Mouse (Mus musculus) cortical plate, adult 2 months (tissue): ENCODE measurements around the gene Ift46. TPM values are rescaled to one million over a fixed set of nuclear protein-coding genes. Genes with fewer than 3 reads are reported as not detected.
A peak's percentile ranks its signal among the peaks of the same experiment; 100 is the strongest.

ENCODE experiments used
- H3K27ac ChIP-seq: fragments of 200-500 bp; 2 replicates; pipeline ENCODE4 v1.5.1; 2012; ENCODE audit warnings: low read length, control low read depth, inconsistent platforms; ENCODE audit not compliant: insufficient read depth
- H3K4me1 ChIP-seq: fragments of 200-500 bp; 2 replicates; pipeline ENCODE4 v1.6.1; 2011; ENCODE audit warnings: low read length; ENCODE audit not compliant: control insufficient read depth, insufficient read depth
- H3K4me3 ChIP-seq: fragments of 200-500 bp; 2 replicates; pipeline ENCODE4 v1.5.1; 2011; ENCODE audit warnings: mild to moderate bottlenecking, low read length, control low read depth; ENCODE audit not compliant: insufficient read depth
- CTCF ChIP-seq: fragments of 200-500 bp; IDR thresholded peaks from 2 replicates; pipeline ENCODE4 v1.5.1; 2011; ENCODE audit warnings: mild to moderate bottlenecking, control low read depth, low read length; ENCODE audit not compliant: insufficient read depth; ENCODE audit errors: extremely low read depth
- POLR2A ChIP-seq: fragments of 200-500 bp; IDR thresholded peaks from 2 replicates; pipeline ENCODE4 v1.6.1; 2011; ENCODE audit warnings: mild to moderate bottlenecking, low read length, control low read depth; ENCODE audit not compliant: insufficient read depth; ENCODE audit errors: extremely low read depth
- polyA plus RNA-seq: library from polyadenylated mRNA; depleted of rRNA; stranded (reverse); fragments of >200 nt; gene quantifications from 2 replicates; pipeline ENCODE4 v1.2.3, GENCODE M21; 2012; rRNA removed

The Ift46 gene
- polyA plus RNA-seq, 1 experiment = 91.1 TPM

DNA sequence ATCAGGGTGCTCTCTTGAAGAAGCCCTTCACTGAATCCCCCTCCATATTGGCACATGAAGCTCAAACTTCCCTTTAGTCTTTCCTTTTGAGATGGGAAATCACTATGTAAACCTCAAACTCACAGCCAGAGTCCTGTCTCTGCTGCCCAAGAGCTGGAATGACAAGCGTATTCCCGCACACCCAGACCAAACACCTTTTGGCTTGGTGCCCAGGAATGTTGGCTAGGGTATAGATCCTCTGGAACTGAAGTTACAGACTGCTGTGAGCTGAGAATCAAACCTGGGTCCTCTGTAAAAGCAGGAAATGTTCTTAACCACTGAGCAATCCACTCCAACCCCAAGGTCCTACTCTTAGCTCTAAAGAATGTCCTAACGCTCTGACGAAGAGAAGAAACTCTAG lies 64.6 kb downstream of the Ift46 start:
- no peak overlapping the region for H3K27ac ChIP-seq
- no peak overlapping the region for H3K4me3 ChIP-seq
- TF ChIP-seq CTCF = no peak
- no peak for TF ChIP-seq POLR2A
- H3K4me1 ChIP-seq = peaks cover 6% of the 10 kb centered on the region

DNA sequence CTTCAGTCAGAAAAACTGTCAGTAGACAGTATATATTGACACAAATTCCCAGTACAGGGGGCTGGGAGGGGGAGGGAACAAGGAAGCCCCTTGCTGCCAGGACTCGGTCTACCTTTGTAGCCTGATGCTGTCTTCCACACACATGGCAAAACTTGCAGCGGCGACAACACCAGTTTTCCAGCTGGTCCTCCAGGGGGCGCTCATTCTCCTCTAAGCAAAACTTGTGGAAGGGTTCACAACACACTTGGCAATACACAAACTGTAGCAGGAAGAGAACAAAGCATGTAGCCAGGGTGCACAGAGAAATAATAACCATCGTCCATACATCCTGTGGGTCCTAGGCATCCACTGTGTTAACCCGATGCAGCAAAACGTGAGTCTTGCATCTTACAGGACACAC lies 68.7 kb downstream of the Ift46 start:
- TF ChIP-seq POLR2A (no peak), CTCF (peak; percentile 67)

DNA sequence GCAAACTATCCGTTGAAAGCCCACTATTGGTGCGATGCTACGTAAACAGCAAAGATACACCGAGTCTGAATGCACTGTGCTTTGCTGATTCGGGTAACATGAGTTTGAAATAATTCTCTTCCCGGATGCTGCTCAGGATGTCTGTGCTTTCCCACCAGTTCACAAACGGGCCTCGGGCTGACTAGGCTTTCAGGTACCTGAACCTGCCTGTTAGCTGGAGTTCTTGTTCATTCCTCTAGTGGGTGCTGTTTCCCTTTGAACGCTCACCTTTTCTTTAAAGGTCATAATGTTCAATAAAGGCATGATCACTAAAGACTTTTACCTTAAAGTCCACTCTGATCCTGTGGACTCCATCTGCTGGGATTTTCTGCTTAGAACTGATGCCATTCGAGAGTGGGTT lies 73.5 kb downstream of the Ift46 start:
- peak; percentile 52 for TF ChIP-seq CTCF
- no peak for TF ChIP-seq POLR2A
- Histone ChIP-seq H3K4me3 (no peak overlapping the region), H3K27ac (no peak overlapping the region), H3K4me1 (no peaks in the 10 kb centered on the region)

More for the DNA sequence above, 68.7 kb downstream of the Ift46 start:
- Histone ChIP-seq H3K27ac (no peak overlapping the region), H3K4me3 (no peak overlapping the region), H3K4me1 (no peaks in the 10 kb centered on the region)

Other genes starting within 250 kb of the Ift46 start
- 0.06 TPM in 1 of 2 replicates, not detected in the other for gene Cxcr5, start 206.0 kb upstream of the Ift46 start, polyA plus RNA-seq
- gene Ddx6, start 163.0 kb upstream of the Ift46 start, polyA plus RNA-seq = 35.0 and 35.1 TPM in 2 replicates
- gene Treh, start 94.7 kb upstream of the Ift46 start, polyA plus RNA-seq = 0.10 and 0.21 TPM in 2 replicates
- 112 and 131 TPM in 2 replicates for gene Phldb1, start 32.7 kb upstream of the Ift46 start, polyA plus RNA-seq
- 47.2 and 48.6 TPM in 2 replicates for gene Arcn1, start 63 bp upstream of the Ift46 start, polyA plus RNA-seq
- 111 and 117 TPM in 2 replicates for gene Tmem25, start 31.4 kb downstream of the Ift46 start, polyA plus RNA-seq
- gene Ttc36, start 35.2 kb downstream of the Ift46 start, polyA plus RNA-seq = 0.61 and 0.62 TPM in 2 replicates
- gene Kmt2a, start 113.4 kb downstream of the Ift46 start, polyA plus RNA-seq = 28.3 and 28.6 TPM in 2 replicates
- 755 and 827 TPM in 2 replicates for gene Atp5l, start 152.8 kb downstream of the Ift46 start, polyA plus RNA-seq
- gene Ube4a, start 197.7 kb downstream of the Ift46 start, polyA plus RNA-seq = 24.1 and 26.1 TPM in 2 replicates
- not detected in 2 replicates for gene Cd3g, start 212.5 kb downstream of the Ift46 start, polyA plus RNA-seq
- gene Cd3d, start 213.9 kb downstream of the Ift46 start, polyA plus RNA-seq = 0.06 TPM in 1 of 2 replicates, not detected in the other
- 0.08 TPM in 1 of 2 replicates, not detected in the other for gene Cd3e, start 241.7 kb downstream of the Ift46 start, polyA plus RNA-seq